Mouse (Mus musculus) hematopoietic stem cell, adult 5-6 weeks (primary cell): ENCODE data around the gene Esyt3. TPM values are rescaled to one million over a fixed set of nuclear protein-coding genes. Genes with fewer than 3 reads are reported as not detected.

Source experiments
- ATAC-seq, 2 experiments: fragments of 125-278 bp in 1 of 2; replicated peaks in 1 of 2; 2 replicates each; pipeline ENCODE4 v1.8.0; 2016 to 2017; ENCODE audit warnings: inconsistent platforms in 2 of 2, mild to moderate bottlenecking in 2 of 2, moderate number of reproducible peaks in 2 of 2, low read depth in 1 of 2, moderate TSS enrichment in 1 of 2; ENCODE audit not compliant: low FRiP score in 2 of 2, poor library complexity in 2 of 2, severe bottlenecking in 2 of 2, insufficient read depth in 1 of 2, low TSS enrichment in 1 of 2
- total RNA-seq: library from RNA; stranded (forward); fragments of 172-1452, 232-1000 nt; gene quantifications from 2 replicates; pipeline ENCODE4 v1.2.3, GENCODE M21; 2017

Esyt3 gene
- total RNA-seq, 1 experiment from 2014 or later: 0.20 TPM

- ATAC-seq: no peak
Observed at GRCm38 (mm10) chr9:99306226-99306625, 52.1 kb downstream of the Esyt3 start.

GRCm38 (mm10) chr9:99304296-99304695, 54.1 kb downstream of the Esyt3 start:
- no peak for ATAC-seq

Other genes starting within 250 kb of the Esyt3 start
- gene Pik3cb, start 217.9 kb downstream of the Esyt3 start, total RNA-seq: 4.2 and 5.3 TPM in 2 replicates
- gene Faiml, start 121.3 kb downstream of the Esyt3 start, total RNA-seq: not detected in 2 replicates
- 56.1 and 71.0 TPM in 2 replicates for gene Cep70, start 115.2 kb downstream of the Esyt3 start, total RNA-seq
- gene Mras, start 78.8 kb upstream of the Esyt3 start, total RNA-seq: 4.9 and 5.5 TPM in 2 replicates
- gene Nme9, start 92.9 kb upstream of the Esyt3 start, total RNA-seq: not detected in 2 replicates
- gene Armc8, start 210.3 kb upstream of the Esyt3 start, total RNA-seq: 34.0 and 43.3 TPM in 2 replicates
- gene Dbr1, start 217.2 kb upstream of the Esyt3 start, total RNA-seq: 58.3 and 65.2 TPM in 2 replicates